Mouse (Mus musculus) testis, adult 2 months (tissue): ENCODE measurements around the gene Mrpl2.

Experiments used
- CTCF ChIP-seq: fragments of 200-500 bp; IDR thresholded peaks from 2 replicates; pipeline ENCODE4 v1.5.1; 2012; ENCODE audit warnings: low read depth, mild to moderate bottlenecking, inconsistent platforms, low read length, moderate library complexity; ENCODE audit not compliant: control insufficient read depth, insufficient read depth, insufficient replicate concordance
- POLR2A ChIP-seq: fragments of 200-500 bp; IDR thresholded peaks from 2 replicates; pipeline ENCODE4 v1.6.1; 2012; ENCODE audit warnings: low read depth, mild to moderate bottlenecking, inconsistent platforms, low read length, moderate library complexity; ENCODE audit not compliant: control insufficient read depth

DNA sequence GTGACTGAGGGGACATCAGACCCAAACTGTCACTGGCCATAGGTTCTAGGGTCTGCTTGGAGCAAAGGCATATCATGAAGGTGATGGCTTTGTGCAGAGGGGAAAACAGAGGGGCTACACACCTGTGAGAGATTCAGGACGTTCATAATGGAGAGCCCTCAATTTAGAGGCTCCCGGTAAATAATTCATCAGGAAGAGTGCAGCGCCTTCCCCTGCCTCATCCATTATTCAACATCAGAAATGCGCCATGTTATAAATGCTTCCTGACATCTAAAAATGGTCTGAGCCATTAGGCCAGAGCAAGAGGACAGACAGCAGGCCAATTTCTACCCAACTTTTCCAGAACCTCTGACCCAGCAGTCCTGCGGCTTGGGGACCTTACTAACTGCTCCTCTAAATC, 40.9 kb upstream of the Mrpl2 start:
- no peak for TF ChIP-seq CTCF
- no peak for TF ChIP-seq POLR2A
